Mouse (Mus musculus): ENCODE results near the gene Noc2l. TPM values are rescaled to one million over a fixed set of nuclear protein-coding genes. Genes with fewer than 3 reads are reported as not detected.

Noc2l gene
- polyA plus RNA-seq (2012; rRNA removed) = 112 TPM in 2 replicates

GRCm38 (mm10) chr4:156235808-156236533 is at the start of gene Noc2l:
Noc2l (plus strand) TSS chr4:156236010.

GRCm38 (mm10) chr4:156197131-156197828 is 38.5 kb upstream of the Noc2l start, which contains the start of gene Agrn:
Agrn (minus strand) TSS chr4:156197488.

GRCm38 (mm10) chr4:156200623-156201475 is 35.0 kb upstream of the Noc2l start, which contains the start of gene Isg15:
Isg15 (minus strand) TSS chr4:156200818.

DNA sequence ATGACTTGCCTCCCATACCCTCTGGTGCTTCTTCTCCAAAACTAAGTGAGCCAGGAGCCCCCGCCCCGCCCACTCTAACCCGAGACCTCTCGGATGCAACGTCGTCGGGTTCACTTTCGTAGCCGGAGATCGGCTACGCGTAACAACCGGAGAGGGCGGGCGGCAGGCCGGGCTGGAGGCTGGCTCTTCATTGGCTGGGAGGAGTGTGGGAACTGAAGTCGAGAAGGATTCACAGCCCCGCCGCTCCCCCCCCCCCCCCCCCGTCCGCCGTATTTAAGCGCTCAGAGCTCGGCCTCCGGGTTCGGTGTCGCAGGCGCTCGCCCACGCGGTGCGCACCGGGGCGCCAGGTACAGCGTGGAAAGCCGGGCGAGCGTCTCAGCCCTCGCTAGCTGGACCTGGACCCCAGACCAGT is 32.8 kb upstream of the Noc2l start, which contains the start of gene AW011738:
TSS of gene AW011738 (plus strand) at position 304 of the 412 bp plus-strand sequence.

GRCm38 (mm10) chr4:156215649-156216048 is 20.2 kb upstream of the Noc2l start, which contains the start of gene Perm1:
Perm1 (plus strand) TSS chr4:156215868.

GRCm38 (mm10) chr4:156234701-156235213 is 1.1 kb upstream of the Noc2l start, which contains the start of gene Plekhn1:
Plekhn1 (minus strand) TSS chr4:156234857.

GRCm38 (mm10) chr4:156255078-156255839 is 19.4 kb downstream of the Noc2l start, which contains the start of gene Samd11:
Samd11 (minus strand) TSS chr4:156255657.

Other genes starting within 250 kb of the Noc2l start
- 15.3 and 15.5 TPM in 2 replicates for gene B3galt6, start 243.4 kb upstream of the Noc2l start, polyA plus RNA-seq (2012; rRNA removed)
- gene Sdf4, start 243.1 kb upstream of the Noc2l start, polyA plus RNA-seq (2012; rRNA removed) = 57.2 and 69.7 TPM in 2 replicates
- gene Tnfrsf4, start 222.2 kb upstream of the Noc2l start, polyA plus RNA-seq (2012; rRNA removed) = 3.8 and 3.9 TPM in 2 replicates
- gene Tnfrsf18, start 209.8 kb upstream of the Noc2l start, polyA plus RNA-seq (2012; rRNA removed) = 0.29 and 0.54 TPM in 2 replicates
- gene Ttll10, start 176.6 kb upstream of the Noc2l start, polyA plus RNA-seq (2012; rRNA removed) = 0.05 and 0.55 TPM in 2 replicates
- gene 9430015G10Rik, start 126.0 kb upstream of the Noc2l start, polyA plus RNA-seq (2012; rRNA removed) = 62.6 and 67.3 TPM in 2 replicates
- gene Rnf223, start 105.5 kb upstream of the Noc2l start, polyA plus RNA-seq (2012; rRNA removed) = 2.3 and 3.0 TPM in 2 replicates
- 456 and 465 TPM in 2 replicates for gene Agrn, start 38.5 kb upstream of the Noc2l start, polyA plus RNA-seq (2012; rRNA removed)
- gene Isg15, start 35.2 kb upstream of the Noc2l start, polyA plus RNA-seq (2012; rRNA removed) = 10.0 and 16.4 TPM in 2 replicates
- 4.1 and 4.4 TPM in 2 replicates for gene AW011738, start 32.7 kb upstream of the Noc2l start, polyA plus RNA-seq (2012; rRNA removed)
- gene Perm1, start 20.1 kb upstream of the Noc2l start, polyA plus RNA-seq (2012; rRNA removed) = 1.0 and 1.1 TPM in 2 replicates
- gene Plekhn1, start 1.2 kb upstream of the Noc2l start, polyA plus RNA-seq (2012; rRNA removed) = 96.4 and 97.6 TPM in 2 replicates
- gene Samd11, start 19.6 kb downstream of the Noc2l start, polyA plus RNA-seq (2012; rRNA removed) = 5.7 and 6.8 TPM in 2 replicates
- gene Vmn2r-ps159, start 95.1 kb downstream of the Noc2l start, polyA plus RNA-seq (2012; rRNA removed) = not detected in 2 replicates